Mouse (Mus musculus) ES-E14 (cell line): ENCODE results near the gene Il16.

Experiments
- CHD2 ChIP-seq: IDR thresholded peaks from 2 replicates; pipeline ENCODE4 v1.6.1; 2014; ENCODE audit warnings: mild to moderate bottlenecking, low read depth, low read length, inconsistent platforms
- MAFK ChIP-seq: IDR thresholded peaks from 2 replicates; pipeline ENCODE4 v1.6.1; 2014; ENCODE audit warnings: mild to moderate bottlenecking, low read depth, low read length, inconsistent platforms; ENCODE audit not compliant: insufficient read depth
- ZC3H11A ChIP-seq: IDR thresholded peaks from 2 replicates; pipeline ENCODE4 v1.6.1; 2012; ENCODE audit warnings: low read depth, mild to moderate bottlenecking, inconsistent platforms, low read length, borderline replicate concordance
- ZNF384 ChIP-seq: IDR thresholded peaks from 2 replicates; pipeline ENCODE4 v1.6.1; 2012; ENCODE audit warnings: low read depth, low read length, inconsistent platforms

DNA sequence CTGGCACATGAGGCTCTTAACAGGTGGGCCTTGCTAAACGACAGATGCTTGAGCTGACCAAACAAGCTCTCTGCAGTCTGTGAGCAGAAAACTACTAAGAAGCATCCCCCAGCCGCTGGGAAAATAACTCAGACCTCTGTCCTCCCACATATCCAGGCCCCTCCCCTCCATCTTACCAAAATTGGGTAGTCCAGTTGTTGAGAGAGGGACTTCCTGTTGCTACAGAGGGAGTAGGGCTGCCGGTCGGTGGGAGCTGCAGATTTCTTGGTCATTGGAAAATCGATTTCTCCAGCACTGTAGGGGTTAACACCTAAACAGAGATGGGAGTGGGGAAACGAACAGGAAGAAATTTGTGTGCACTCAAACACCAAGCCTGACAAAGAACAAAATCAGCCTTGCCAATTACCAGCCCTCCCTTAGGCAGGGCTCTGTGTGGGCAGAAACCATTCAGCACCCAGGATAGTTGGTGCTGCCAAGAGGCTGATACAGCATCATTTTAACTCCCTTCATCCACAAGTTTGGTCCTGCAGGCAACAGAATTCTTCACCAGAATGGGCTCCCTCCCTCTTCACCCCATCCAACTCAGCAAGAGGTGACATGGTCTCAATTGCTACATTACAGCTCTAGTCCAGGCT lies 62.8 kb downstream of the Il16 start:
- TF ChIP-seq ZNF384 (no peak), MAFK (no peak), ZC3H11A (no peak), CHD2 (no peak)
